Mouse (Mus musculus) midbrain, embryonic 15.5 days (tissue): ENCODE data around the gene Rbfox2. TPM values are rescaled to one million over a fixed set of nuclear protein-coding genes. Genes with fewer than 3 reads are reported as not detected.

Experiments used
- ATAC-seq: fragments of 200-750 bp; cut with Nextera tagmentation; replicated peaks from 2 replicates; pipeline ENCODE4 v1.8.0; 2017; ENCODE audit warnings: moderate TSS enrichment
- H3K27ac ChIP-seq: fragments of 300-500 bp; sonication (generic); 2 replicates; pipeline ENCODE4 v1.5.1; 2015; ENCODE audit warnings: mild to moderate bottlenecking, inconsistent platforms
- H3K27me3 ChIP-seq: fragments of 300-500 bp; sonication (generic); replicated peaks from 2 replicates; pipeline ENCODE4 v1.6.1; 2015; ENCODE audit warnings: inconsistent platforms
- H3K36me3 ChIP-seq: fragments of 300-500 bp; sonication (generic); replicated peaks from 2 replicates; pipeline ENCODE4 v1.6.1; 2015; ENCODE audit warnings: inconsistent platforms
- H3K4me1 ChIP-seq: fragments of 300-500 bp; sonication (generic); 2 replicates; pipeline ENCODE4 v1.6.1; 2015; ENCODE audit warnings: inconsistent platforms
- H3K4me2 ChIP-seq: fragments of 300-500 bp; sonication (generic); 2 replicates; pipeline ENCODE4 v1.6.1; 2015; ENCODE audit warnings: inconsistent platforms, mild to moderate bottlenecking, moderate library complexity
- H3K4me3 ChIP-seq: fragments of 300-500 bp; sonication (generic); 2 replicates; pipeline ENCODE4 v1.5.1; 2015; ENCODE audit warnings: mild to moderate bottlenecking, inconsistent platforms
- H3K9ac ChIP-seq: fragments of 300-500 bp; sonication (generic); 2 replicates; pipeline ENCODE4 v1.6.1; 2015; ENCODE audit warnings: mild to moderate bottlenecking, inconsistent platforms
- H3K9me3 ChIP-seq: fragments of 300-500 bp; sonication (generic); 2 replicates; pipeline ENCODE4 v1.6.1; 2016; ENCODE audit warnings: inconsistent platforms
- WGBS: fragments of 180-500 bp; shearing (Covaris S2); methylation state at CpG from one replicate; pipeline ENCODE4 v1.1.7; 2015; ENCODE audit warnings: mixed read lengths; 5-methylcytosine and 5-hydroxymethylcytosine counted together
- polyA plus RNA-seq: library from polyadenylated mRNA; unstranded; fragments of >200 nt; fragmentation: Nextera tagmentation; extraction: Ambion mirVana; gene quantifications from 2 replicates; pipeline ENCODE4 v1.2.1, GENCODE M21; 2015

Rbfox2 gene
- polyA plus RNA-seq, 1 experiment from 2014 or later: 185 TPM

DNA sequence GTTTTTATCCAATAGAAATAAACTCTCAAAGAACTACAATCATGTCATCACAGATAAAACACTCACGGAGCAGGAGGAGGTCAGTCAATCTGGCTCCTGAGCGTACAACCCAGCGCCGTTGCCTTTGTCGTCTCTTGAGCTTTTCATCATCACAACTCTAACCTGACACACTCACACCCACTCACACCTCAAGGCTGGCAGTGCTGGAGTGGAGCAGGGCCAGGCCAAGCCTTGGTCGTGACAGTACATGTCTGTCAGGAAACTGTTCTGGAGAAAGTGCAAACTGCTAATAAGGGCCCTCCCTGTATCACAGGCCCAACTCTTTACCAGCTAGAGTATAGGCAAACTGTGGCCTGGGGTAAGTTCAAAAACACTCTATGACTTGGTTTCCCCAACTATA is 90.1 kb downstream of the Rbfox2 start:
- Histone ChIP-seq H3K4me2 (no peak overlapping the region), H3K27me3 (no peaks in the 10 kb centered on the region), H3K27ac (no peak overlapping the region), H3K36me3 (no peaks in the 10 kb centered on the region), H3K4me3 (no peak overlapping the region), H3K9ac (no peak overlapping the region), H3K4me1 (peaks cover 26% of the 10 kb centered on the region), H3K9me3 (no peaks in the 10 kb centered on the region)
- WGBS: 88% methylated on average over 6 of the region's 6 CpGs
- no peak for ATAC-seq

DNA sequence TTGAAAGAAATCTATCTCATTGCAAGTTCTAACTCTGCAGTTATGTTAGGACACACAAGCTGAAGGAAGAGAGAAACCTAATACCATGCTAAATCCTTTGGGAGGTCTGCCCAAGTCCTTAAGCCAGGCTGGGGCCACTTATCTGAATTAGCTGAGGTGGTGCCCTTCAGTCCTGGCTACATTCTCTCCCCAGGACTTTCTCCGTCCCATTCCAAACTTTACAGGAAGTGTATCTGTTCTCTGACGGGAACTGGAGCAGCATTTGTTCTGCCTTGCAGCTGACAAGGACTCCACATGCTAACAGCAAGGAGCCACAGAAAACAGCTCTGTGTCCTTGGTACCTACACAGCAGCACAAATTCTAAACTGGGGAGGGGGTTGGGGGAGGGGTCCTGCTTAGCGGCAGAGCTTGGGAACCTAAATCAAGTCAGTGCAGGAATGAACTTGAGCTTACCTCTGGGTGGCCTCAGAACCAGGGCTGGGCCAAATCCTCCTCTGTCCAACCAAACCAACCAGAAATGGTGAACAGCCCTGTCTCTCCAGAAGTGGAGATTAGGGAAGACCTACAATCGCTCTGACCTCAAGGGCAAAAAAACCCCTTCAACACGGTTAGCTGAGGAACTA is 91.5 kb downstream of the Rbfox2 start:
- 24% methylated on average over 5 of the region's 5 CpGs for WGBS
- Histone ChIP-seq H3K9me3 (no peaks in the 10 kb centered on the region), H3K27me3 (no peaks in the 10 kb centered on the region), H3K4me1 (peaks cover 25% of the 10 kb centered on the region), H3K9ac (no peak overlapping the region), H3K36me3 (no peaks in the 10 kb centered on the region), H3K27ac (no peak overlapping the region), H3K4me2 (no peak overlapping the region), H3K4me3 (no peak overlapping the region)
- ATAC-seq: no peak

DNA sequence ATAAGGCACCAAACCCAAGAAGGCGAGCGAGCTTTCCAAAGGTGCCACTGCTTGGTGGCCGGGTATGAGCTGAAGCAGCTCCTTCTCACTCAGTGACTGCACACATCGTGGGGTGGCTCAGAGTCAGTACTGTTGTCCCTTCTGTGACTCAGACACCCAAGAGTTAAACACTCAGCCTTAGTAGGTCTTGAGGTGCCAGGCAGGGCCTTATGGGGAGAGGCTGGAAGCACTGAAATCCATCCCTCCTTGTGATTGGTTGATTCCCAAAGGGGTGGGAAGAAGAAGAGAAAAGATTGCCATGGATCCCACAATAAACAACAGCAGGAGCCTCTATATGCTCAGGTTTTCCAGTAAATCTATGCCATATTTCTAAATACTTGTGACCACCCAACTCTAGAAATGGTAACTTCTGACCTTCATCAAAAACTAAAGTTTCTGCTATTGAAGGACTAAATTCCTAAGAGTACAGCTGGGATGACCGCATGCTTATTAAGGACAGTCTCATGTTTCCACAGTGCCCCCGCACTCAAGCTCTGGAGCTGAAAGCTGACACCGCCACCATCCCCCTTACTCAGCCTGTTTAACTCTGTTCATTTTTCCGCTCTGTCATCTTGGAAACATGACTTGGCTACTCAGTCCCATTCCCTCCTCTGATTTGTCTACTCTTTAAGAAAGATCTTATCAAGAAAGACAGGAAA is 92.2 kb downstream of the Rbfox2 start:
- Histone ChIP-seq H3K4me3 (no peak overlapping the region), H3K36me3 (no peaks in the 10 kb centered on the region), H3K27me3 (no peaks in the 10 kb centered on the region), H3K4me2 (no peak overlapping the region), H3K9ac (no peak overlapping the region), H3K9me3 (no peaks in the 10 kb centered on the region), H3K27ac (no peak overlapping the region), H3K4me1 (peaks cover 23% of the 10 kb centered on the region)
- 36% methylated on average over 8 of the region's 8 CpGs for WGBS
- ATAC-seq: no peak

DNA sequence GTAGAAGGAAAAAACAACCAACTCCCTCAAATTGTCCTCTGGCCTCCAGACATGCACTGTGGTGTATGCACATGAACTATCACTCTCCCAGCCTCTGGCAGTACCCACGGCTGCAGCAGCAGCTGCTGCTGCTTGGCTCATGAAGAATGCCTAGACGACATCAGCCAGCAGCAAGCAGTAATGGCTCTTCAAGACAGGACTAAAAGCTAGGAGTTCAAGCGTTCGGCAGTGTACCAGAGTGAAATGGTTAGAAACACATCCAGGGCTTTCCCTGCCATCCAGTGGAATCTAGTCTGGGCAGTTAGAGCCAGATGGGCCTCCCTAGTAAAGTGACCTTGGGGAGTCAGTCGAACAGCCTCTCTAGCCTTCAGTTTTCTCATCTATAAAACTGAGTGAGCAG is 93.0 kb downstream of the Rbfox2 start:
- WGBS: 67% methylated on average over 5 of the region's 5 CpGs
- Histone ChIP-seq H3K36me3 (no peaks in the 10 kb centered on the region), H3K4me3 (no peak overlapping the region), H3K27me3 (no peaks in the 10 kb centered on the region), H3K4me2 (no peak overlapping the region), H3K9me3 (no peaks in the 10 kb centered on the region), H3K4me1 (peaks cover 23% of the 10 kb centered on the region), H3K9ac (no peak overlapping the region), H3K27ac (no peak overlapping the region)
- no peak for ATAC-seq

DNA sequence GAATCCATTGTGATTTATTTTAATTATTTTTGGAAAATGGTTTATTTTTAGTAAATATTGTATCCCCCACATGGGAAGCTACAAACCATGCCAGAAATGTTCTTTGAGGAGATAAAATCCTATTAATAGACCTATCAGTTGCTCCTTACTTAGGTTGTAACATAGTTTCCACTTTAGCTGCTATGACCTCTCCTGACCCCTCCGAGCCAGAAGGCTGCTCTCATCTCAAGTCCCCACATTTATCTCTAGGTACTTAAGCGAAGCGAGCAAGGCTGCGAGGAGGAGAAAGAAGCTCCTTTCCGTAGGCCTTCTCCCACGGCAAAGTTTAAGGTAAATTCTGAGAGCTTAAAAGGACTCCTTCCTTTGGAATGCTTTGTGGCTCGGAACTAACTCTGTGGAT is 94.0 kb downstream of the Rbfox2 start:
- H3K27ac ChIP-seq: no peak overlapping the region
- H3K4me2 ChIP-seq: no peak overlapping the region
- no peak overlapping the region for H3K9ac ChIP-seq
- H3K27me3 ChIP-seq: no peaks in the 10 kb centered on the region
- no peak overlapping the region for H3K4me3 ChIP-seq
- WGBS: 70% methylated on average over 7 of the region's 7 CpGs
- H3K4me1 ChIP-seq: peaks cover 22% of the 10 kb centered on the region
- no peaks in the 10 kb centered on the region for H3K9me3 ChIP-seq
- ATAC-seq: no peak
- H3K36me3 ChIP-seq: no peaks in the 10 kb centered on the region

DNA sequence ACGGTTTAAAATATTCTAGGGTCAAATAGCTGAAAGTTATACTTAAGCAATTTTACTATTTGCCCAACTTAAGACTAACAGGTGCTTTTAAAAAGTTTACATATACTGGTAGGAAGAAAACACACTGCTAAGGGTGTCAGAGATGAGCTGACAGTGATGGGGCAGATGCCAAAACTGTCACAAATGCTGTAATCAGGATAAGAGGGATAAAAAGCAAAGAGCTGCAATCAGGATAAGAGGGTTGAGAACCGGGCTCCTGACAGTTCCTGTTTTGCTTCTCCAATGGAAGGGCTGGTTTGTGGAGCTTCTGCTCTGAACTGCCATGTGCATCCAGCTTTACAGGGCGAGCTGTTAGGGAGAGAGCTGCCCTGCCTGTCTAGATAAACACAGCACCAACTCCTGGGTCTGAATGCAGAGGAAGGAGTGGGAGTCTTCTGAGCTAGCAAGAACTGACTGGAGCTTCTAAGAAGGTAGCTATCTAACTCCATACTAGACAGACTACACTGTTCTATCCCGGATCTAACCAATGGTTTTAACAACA is 94.5 kb downstream of the Rbfox2 start:
- no peak for ATAC-seq
- 82% methylated on average over 4 of the region's 4 CpGs for WGBS
- Histone ChIP-seq H3K9ac (no peak overlapping the region), H3K4me3 (no peak overlapping the region), H3K27ac (no peak overlapping the region), H3K27me3 (no peaks in the 10 kb centered on the region), H3K36me3 (no peaks in the 10 kb centered on the region), H3K4me2 (no peak overlapping the region), H3K9me3 (no peaks in the 10 kb centered on the region), H3K4me1 (peaks cover 18% of the 10 kb centered on the region)

DNA sequence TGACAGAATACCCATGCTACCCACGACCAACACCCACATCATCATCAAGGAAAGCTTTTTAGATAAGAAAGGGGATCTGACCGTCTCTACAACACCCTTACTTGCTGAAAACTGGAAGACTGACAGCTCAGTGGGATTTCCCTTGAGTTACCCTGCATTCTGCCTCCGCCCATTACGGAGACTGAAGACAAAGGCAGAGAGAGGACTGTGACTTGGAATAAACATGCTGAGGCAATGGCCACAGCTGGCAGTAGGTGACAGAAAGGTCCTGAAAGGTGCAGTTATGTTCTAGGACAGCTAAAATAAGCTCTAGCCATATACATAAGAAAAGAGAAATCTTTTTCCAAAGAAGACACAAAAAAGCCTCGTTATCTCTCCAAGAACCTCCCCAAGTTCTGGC is 99.8 kb downstream of the Rbfox2 start:
- no peak overlapping the region for H3K4me2 ChIP-seq
- H3K36me3 ChIP-seq: no peaks in the 10 kb centered on the region
- 68% methylated on average over 5 of the region's 5 CpGs for WGBS
- no peaks in the 10 kb centered on the region for H3K9me3 ChIP-seq
- no peaks in the 10 kb centered on the region for H3K27me3 ChIP-seq
- no peak overlapping the region for H3K4me3 ChIP-seq
- H3K9ac ChIP-seq: no peak overlapping the region
- H3K27ac ChIP-seq: no peak overlapping the region
- H3K4me1 ChIP-seq: peaks cover 18% of the 10 kb centered on the region
- no peak for ATAC-seq

DNA sequence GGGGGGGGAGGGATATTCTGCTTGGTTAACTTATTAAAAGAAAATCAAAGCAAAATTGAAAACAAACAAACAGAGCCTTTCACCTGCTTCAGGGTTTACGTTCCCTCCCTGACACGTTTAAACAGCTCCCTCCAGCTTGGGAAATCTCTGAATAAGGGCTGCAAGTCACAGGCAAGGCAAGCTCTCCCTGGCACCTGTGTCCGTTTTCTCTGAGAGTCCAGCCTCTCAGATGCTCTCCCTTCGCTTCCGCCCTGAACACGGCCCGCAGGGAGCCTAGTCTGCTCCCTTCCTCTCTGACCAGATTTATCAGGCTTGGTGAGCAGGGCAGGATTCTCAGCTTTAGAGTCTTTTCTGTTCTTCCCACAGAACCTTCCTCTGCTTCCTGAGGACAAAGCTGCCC is 101.9 kb downstream of the Rbfox2 start:
- no peak for ATAC-seq
- no peak overlapping the region for H3K4me2 ChIP-seq
- H3K27ac ChIP-seq: no peak overlapping the region
- no peaks in the 10 kb centered on the region for H3K27me3 ChIP-seq
- H3K4me1 ChIP-seq: peaks cover 19% of the 10 kb centered on the region
- WGBS: 69% methylated on average over 7 of the region's 7 CpGs
- H3K9me3 ChIP-seq: no peaks in the 10 kb centered on the region
- no peak overlapping the region for H3K4me3 ChIP-seq
- H3K36me3 ChIP-seq: no peaks in the 10 kb centered on the region
- H3K9ac ChIP-seq: no peak overlapping the region

DNA sequence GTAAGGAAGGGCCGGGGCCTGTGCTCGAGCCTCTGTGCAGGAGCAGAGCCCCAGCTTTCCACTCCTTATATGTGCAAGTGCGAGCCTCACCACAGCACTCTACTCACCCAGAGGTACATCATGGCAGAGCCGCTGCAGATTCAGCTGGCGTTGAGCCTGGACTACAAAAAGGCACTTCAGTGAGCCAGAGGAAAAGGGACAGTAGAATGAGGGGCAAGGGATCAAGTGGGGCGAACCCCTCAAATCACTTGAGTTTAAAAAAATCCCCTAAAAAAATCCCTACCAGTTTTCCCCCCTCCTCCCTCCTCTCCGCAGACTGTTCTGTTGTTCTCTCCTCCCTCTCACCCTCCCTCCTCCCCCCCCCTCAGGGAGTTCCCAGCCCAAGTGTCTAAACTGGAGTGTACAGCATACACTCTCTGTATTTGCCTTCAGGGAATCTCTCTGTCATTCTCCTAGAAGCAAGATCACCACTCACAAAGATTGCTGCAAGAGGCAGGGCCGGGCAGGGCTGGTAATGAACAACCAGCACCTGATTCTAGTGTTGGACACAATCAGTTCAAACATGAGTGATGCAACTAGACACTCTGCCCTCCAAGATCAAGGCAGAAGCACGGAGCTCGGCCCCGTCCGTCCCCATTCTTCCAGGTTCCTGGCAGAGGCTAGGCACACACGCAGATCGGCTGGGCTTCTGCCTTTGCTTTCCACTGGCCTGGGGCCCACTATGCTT is 103.4 kb downstream of the Rbfox2 start:
- ATAC-seq: peak; percentile 17; the same call in 1 of the 2 replicates
- H3K9ac ChIP-seq: no peak overlapping the region

DNA sequence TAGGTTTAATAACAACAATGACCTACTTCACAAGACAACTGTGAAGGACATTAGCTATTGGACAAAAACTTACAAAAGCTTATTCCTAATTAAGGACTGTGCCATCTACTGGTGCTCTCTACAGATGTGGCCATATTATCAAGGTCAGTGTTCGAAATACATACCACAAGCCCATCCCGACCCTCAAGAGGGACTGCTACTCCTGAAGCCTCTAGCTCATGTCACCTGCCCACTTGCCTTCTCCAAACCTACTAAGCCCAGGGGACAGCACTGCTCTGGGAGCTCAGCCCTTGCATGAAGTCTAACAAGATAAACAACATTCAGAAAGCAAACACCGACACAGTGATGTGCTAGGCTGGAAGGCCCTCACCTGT is 103.9 kb downstream of the Rbfox2 start:
- no peak overlapping the region for H3K9ac ChIP-seq
- H3K27ac ChIP-seq: peak overlapping the region; percentile 20; the same call in 1 of the 2 replicates
- H3K4me2 ChIP-seq: no peak overlapping the region
- no peaks in the 10 kb centered on the region for H3K36me3 ChIP-seq
- no peaks in the 10 kb centered on the region for H3K27me3 ChIP-seq
- WGBS: 85% methylated on average over 3 of the region's 3 CpGs
- no peak overlapping the region for H3K4me3 ChIP-seq
- no peak for ATAC-seq
- peaks cover 19% of the 10 kb centered on the region for H3K4me1 ChIP-seq
- H3K9me3 ChIP-seq: no peaks in the 10 kb centered on the region

More for the DNA sequence above, 103.4 kb downstream of the Rbfox2 start:
- Histone ChIP-seq H3K27me3 (no peaks in the 10 kb centered on the region), H3K4me3 (no peak overlapping the region), H3K36me3 (no peaks in the 10 kb centered on the region), H3K27ac (peak overlapping the region; percentile 20), H3K9me3 (no peaks in the 10 kb centered on the region), H3K4me2 (no peak overlapping the region), H3K4me1 (peaks cover 19% of the 10 kb centered on the region)
- 54% methylated on average over 14 of the region's 14 CpGs for WGBS

DNA sequence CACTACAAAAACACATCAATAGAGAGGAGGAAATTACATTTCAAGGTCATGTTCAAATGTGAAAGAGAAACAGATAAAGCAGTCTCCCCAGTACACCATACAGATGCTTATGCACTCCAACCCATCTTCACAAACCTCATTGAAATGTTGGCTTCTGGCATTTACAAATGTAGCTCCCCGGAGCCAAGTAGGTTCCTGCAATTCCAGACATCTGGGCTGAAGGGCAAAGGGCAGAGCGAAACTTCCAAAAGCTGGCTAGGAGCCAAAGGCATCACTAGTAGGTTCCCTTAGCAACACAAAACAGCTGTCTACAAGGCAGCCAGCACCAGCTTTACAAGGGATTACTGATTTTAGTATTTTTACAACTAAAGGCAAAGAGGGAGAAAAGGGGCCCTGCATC is 104.6 kb downstream of the Rbfox2 start:
- ATAC-seq: no peak
- no peak overlapping the region for H3K9ac ChIP-seq
- H3K9me3 ChIP-seq: no peaks in the 10 kb centered on the region
- no peak overlapping the region for H3K4me2 ChIP-seq
- 17% methylated on average over 2 of the region's 2 CpGs for WGBS
- H3K27ac ChIP-seq: 0 out of 2 replicates have a peak overlapping the region, but pooled peaks have one; percentile 16
- no peaks in the 10 kb centered on the region for H3K27me3 ChIP-seq
- H3K36me3 ChIP-seq: no peaks in the 10 kb centered on the region
- H3K4me3 ChIP-seq: no peak overlapping the region
- H3K4me1 ChIP-seq: peaks cover 19% of the 10 kb centered on the region

DNA sequence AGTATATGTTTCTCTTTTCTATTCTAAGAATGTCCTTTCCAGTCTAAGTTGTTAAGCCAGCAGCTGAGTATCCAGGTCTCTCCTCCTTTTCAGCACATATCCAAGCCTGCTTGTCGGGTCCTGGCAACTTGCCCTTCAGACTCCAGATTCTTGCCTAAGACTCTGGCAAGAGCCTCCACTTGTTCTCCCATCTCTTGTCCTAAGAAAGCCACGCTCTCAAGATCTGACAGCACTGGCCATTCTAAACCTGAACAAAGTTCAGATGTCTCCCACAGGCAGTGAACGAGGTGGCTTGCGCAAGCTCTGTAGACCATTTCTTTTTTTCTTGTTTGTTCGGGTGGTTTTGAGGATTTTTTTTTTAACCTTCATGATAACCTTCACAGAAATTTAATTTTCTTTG is 110.0 kb downstream of the Rbfox2 start:
- 88% methylated on average over 5 of the region's 5 CpGs for WGBS
- H3K4me3 ChIP-seq: no peak overlapping the region
- H3K27ac ChIP-seq: no peak overlapping the region
- H3K27me3 ChIP-seq: no peaks in the 10 kb centered on the region
- peaks cover 11% of the 10 kb centered on the region; the same call in 1 of the 2 replicates for H3K4me1 ChIP-seq
- no peak overlapping the region for H3K4me2 ChIP-seq
- H3K36me3 ChIP-seq: no peaks in the 10 kb centered on the region
- H3K9me3 ChIP-seq: no peaks in the 10 kb centered on the region
- ATAC-seq: no peak
- H3K9ac ChIP-seq: no peak overlapping the region
